Mouse (Mus musculus) small intestine, adult 2 months (tissue): ENCODE measurements around the gene Ralgapb. TPM values are rescaled to one million over a fixed set of nuclear protein-coding genes. Genes with fewer than 3 reads are reported as not detected.
A peak's percentile ranks its signal among the peaks of the same experiment; 100 is the strongest.

Source experiments
- H3K27ac ChIP-seq: fragments of 200-500 bp; 2 replicates; pipeline ENCODE4 v1.5.1; 2012; ENCODE audit warnings: low read depth, low read length, control low read depth, inconsistent platforms; ENCODE audit not compliant: insufficient read depth
- H3K27me3 ChIP-seq: fragments of 200-500 bp; 2 replicates; pipeline ENCODE4 v1.6.1; 2012; ENCODE audit warnings: mild to moderate bottlenecking, moderate library complexity, low read length, inconsistent platforms; ENCODE audit not compliant: control insufficient read depth, insufficient read depth
- H3K36me3 ChIP-seq: fragments of 200-500 bp; 2 replicates; pipeline ENCODE4 v1.6.1; 2012; ENCODE audit warnings: mild to moderate bottlenecking, low read length, control low read depth, inconsistent platforms; ENCODE audit not compliant: control insufficient read depth, insufficient read depth
- H3K4me1 ChIP-seq: fragments of 200-500 bp; 2 replicates; pipeline ENCODE4 v1.6.1; 2012; ENCODE audit warnings: low read length, inconsistent platforms, mixed read lengths; ENCODE audit not compliant: control insufficient read depth, insufficient read depth, insufficient read length
- H3K4me3 ChIP-seq: fragments of 200-500 bp; 2 replicates; pipeline ENCODE4 v1.5.1; 2012; ENCODE audit warnings: low read depth, mild to moderate bottlenecking, control low read depth, inconsistent platforms, low read length, moderate library complexity
- CTCF ChIP-seq: fragments of 200-500 bp; IDR thresholded peaks from 2 replicates; pipeline ENCODE4 v1.5.1; 2012; ENCODE audit warnings: low read depth, mild to moderate bottlenecking, control low read depth, inconsistent platforms, low read length, moderate library complexity, mixed read lengths; ENCODE audit not compliant: insufficient replicate concordance, insufficient read length; ENCODE audit errors: extremely low read depth
- POLR2A ChIP-seq: fragments of 200-500 bp; IDR thresholded peaks from 2 replicates; pipeline ENCODE4 v1.6.1; 2012; ENCODE audit warnings: low read depth, mild to moderate bottlenecking, control low read depth, inconsistent platforms, low read length, moderate library complexity
- whole genome bisulfite sequencing: fragments of 180-500 bp; shearing (Covaris S2); methylation state at CpG from one replicate; pipeline ENCODE4 v1.1.7; 2018; 5-methylcytosine and 5-hydroxymethylcytosine counted together
- polyA plus RNA-seq: library from polyadenylated mRNA; depleted of rRNA; stranded (reverse); fragments of >200 nt; gene quantifications from 2 replicates; pipeline ENCODE4 v1.2.3, GENCODE M21; 2012

Ralgapb gene
- polyA plus RNA-seq, 1 experiment = 16.4 TPM

DNA sequence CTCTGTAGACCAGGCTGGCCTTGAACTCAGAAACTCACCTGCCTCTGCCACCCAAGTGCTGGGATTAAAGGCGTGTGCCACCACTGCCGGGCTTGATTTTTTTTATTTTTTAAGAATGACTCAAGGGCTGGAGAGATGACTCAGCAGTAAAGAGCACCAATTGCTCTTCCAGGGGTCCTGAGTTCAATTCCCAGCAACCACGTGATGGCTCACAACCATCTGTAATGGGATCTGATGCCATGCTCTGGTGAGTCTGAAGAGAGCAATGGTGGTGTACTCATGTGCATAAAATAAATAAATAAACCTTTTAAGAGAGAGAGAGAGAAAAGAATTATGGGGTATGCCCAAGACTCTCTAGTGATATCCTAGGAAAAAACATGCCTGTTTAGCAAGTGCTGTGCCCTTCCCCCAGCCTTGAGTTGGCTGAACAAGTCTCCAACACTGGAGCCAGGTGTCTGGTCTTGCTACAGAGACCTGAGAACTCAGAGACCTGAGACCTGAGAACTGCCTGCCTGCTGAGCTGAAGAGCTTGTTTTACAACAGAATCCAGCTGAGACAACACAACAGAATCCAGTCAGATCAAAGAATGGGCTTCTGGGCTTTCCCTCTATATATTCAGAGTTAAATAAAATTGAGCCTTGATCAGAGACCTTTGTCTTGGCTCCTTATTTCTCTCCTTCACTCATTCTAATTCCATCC lies 40.0 kb upstream of the Ralgapb start:
- Histone ChIP-seq H3K4me1 (0 out of 2 replicates have a peak, but pooled peaks cover 2% of the 10 kb centered on the region), H3K27me3 (no peaks in the 10 kb centered on the region), H3K36me3 (no peaks in the 10 kb centered on the region), H3K27ac (no peak overlapping the region), H3K4me3 (no peak overlapping the region)
- TF ChIP-seq CTCF (no peak), POLR2A (no peak)
- 79% methylated on average over 3 of the region's 3 CpGs for WGBS

DNA sequence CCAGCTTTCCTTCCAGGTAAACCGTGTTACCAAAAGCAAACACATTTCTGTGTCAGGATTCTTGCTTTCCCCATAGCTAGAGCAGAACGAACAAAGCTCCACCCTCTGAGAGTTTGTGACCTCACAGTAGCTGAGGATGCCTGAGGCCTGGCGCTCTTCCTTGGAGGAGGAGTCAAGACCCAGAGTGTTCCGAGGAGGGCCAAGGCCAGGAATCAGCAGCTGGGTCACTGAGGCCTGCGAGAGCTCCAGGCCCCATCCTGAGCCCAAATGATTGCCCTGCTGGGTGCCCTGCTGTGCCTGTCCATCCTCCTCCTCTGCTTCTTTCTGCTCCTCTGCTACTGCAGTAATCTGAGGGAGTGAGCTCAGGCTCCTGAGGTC lies 39.5 kb upstream of the Ralgapb start:
- Histone ChIP-seq H3K36me3 (no peaks in the 10 kb centered on the region), H3K27ac (no peak overlapping the region), H3K4me1 (0 out of 2 replicates have a peak, but pooled peaks cover 2% of the 10 kb centered on the region), H3K4me3 (no peak overlapping the region), H3K27me3 (no peaks in the 10 kb centered on the region)
- no peak for TF ChIP-seq POLR2A
- TF ChIP-seq CTCF = no peak
- WGBS = 33% methylated on average over 5 of the region's 5 CpGs

DNA sequence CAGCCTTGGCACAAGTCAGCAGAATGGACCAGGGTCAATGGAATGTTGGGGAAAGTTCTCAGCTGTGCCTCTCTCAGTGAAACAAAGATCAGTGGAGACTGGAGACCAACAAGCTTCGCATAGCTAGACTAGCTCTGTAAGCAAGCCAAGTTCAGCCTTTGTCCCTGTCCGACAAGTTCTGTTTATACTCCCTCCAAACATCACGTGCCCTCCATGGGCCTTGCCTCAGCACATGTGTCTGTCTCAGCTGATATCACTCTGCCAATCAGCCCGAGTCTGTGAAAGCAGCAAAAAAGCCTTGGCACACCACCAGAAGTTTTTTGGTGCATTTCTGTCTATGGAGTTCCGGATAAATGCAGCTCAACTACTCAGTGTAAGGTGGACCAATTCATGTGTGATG lies 36.6 kb upstream of the Ralgapb start:
- Histone ChIP-seq H3K4me3 (no peak overlapping the region), H3K27me3 (peaks cover 9% of the 10 kb centered on the region), H3K27ac (no peak overlapping the region), H3K36me3 (no peaks in the 10 kb centered on the region), H3K4me1 (peaks cover 2% of the 10 kb centered on the region; the same call in 1 of the 2 replicates)
- WGBS = 29% methylated on average over 5 of the region's 5 CpGs
- no peak for TF ChIP-seq CTCF
- TF ChIP-seq POLR2A = no peak

DNA sequence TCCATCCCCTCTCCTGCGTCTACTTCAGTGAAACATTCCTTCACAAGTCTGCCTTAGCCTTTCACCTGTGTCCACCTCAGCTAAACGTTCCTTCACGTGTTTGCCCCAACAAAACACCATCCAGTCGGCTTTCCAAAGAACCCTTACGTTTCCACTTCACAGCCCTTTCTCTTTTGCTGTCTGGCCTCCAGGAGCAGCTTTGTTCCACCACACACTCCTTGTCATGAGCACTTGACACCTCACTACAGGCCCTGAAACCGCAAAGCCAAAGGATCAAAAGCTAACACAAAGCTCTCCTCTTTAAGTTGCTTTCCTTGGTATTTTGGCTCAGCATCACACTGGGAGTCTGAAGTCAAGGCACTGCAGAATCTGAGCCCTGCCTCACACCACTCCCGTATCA lies 36.1 kb upstream of the Ralgapb start:
- Histone ChIP-seq H3K27ac (no peak overlapping the region), H3K4me3 (no peak overlapping the region), H3K36me3 (no peaks in the 10 kb centered on the region), H3K27me3 (peaks cover 9% of the 10 kb centered on the region), H3K4me1 (peaks cover 2% of the 10 kb centered on the region; the same call in 1 of the 2 replicates)
- 74% methylated on average over 7 of the region's 7 CpGs for WGBS
- no peak for TF ChIP-seq CTCF
- TF ChIP-seq POLR2A = no peak

DNA sequence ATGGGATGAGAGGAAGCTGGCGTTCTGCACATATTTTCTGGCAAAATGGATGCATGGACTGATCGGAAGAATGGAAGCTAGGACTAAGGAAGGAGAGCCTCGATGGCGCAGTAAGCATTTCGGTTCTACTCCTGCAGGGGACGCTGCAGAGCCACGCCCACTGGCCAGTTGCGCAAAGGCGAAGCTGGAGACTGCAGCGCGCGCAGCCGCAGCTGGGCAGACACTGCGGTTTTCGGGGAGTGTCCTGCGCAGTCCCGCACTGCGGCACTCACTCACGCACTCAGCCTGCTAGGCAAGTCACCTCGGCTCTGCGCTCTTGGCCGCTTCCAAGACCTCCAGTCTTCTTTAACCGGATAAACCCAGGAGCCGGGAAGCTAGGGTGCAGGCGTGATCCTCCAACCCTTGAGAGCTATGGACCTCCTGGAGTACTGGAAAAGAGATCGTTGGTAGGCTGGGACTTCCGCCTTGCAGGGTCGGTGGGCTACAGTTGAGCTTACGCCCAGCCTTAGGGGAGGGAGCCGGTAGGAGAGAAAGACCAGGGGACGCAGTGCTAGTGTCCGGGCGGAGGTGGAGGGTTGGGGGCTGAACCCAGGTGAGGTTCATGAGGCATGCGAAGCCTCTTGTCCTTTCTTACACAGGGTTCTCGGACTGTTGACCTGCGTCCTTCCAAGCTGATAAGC lies 34.1 kb upstream of the Ralgapb start, which contains the start of gene Snhg11:
Snhg11 (plus strand) TSS at position 196 of the 680 bp plus-strand sequence.
- Histone ChIP-seq H3K4me3 (peak within 1 kb of the TSS; percentile 11), H3K4me1 (no peaks in the 10 kb centered on the region; the same call in 1 of the 2 replicates), H3K27me3 (peaks cover 9% of the 10 kb centered on the region), H3K36me3 (no peaks in the 10 kb centered on the region), H3K27ac (no peak within 1 kb of the TSS)
- WGBS = 6% methylated on average over 36 of the region's 36 CpGs
- TF ChIP-seq POLR2A = no peak
- 0 out of 2 replicates have a peak, but pooled peaks have one; percentile 9 for TF ChIP-seq CTCF

DNA sequence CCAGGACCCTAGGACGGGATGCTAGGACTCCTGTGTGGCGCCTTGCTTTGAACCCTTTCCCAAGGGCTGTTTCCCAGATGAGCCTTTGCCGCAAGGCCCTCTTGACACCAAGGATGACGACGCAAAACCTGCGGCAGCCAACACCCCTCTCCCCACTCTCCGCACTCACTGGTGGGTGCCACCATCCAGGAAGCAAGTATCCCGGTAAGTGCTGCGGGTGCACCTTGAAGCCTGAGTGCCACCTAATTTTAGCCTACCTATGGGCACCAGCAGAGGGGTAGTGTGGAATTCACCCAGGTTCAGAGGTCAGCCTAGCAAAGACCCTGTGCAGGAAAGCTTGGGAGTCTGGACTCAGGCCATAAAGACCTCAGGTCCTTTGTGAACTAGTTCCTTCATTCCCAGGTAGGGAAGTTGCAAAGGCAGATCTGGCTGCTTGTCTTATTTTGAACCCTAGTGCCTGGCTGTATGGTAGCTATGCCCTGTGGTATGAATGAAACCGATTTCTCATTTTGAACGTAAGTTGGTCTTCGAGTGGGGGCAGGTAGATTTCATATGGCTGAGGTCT lies 33.4 kb upstream of the Ralgapb start:
- Histone ChIP-seq H3K27me3 (peaks cover 9% of the 10 kb centered on the region), H3K4me3 (no peak overlapping the region), H3K36me3 (no peaks in the 10 kb centered on the region), H3K4me1 (no peaks in the 10 kb centered on the region; the same call in 1 of the 2 replicates), H3K27ac (no peak overlapping the region)
- 35% methylated on average over 12 of the region's 12 CpGs for WGBS
- TF ChIP-seq POLR2A (no peak), CTCF (no peak)

DNA sequence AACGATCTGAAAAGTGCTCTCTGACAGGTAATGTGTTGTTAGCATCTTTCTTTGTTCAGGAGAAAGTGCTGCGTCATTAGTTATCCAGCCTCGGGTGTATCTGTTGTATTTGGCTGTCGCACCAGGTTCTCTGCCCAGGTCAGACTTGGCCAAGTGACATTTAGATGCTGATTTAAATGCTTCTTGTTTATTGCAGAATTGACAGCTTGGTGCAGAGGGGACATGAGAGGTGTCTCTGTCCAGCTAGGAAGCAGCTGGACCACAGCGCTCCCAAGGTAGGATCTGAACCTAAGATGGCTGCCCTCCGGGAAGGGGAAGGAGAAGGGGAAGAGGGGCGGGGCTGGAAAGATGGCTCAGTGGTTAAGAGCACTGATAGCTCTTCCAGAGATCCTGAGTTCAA lies 32.9 kb upstream of the Ralgapb start:
- H3K27ac ChIP-seq = no peak overlapping the region
- 56% methylated on average over 7 of the region's 7 CpGs for WGBS
- no peak overlapping the region for H3K4me3 ChIP-seq
- H3K27me3 ChIP-seq = peaks cover 9% of the 10 kb centered on the region
- H3K4me1 ChIP-seq = no peaks in the 10 kb centered on the region; the same call in 1 of the 2 replicates
- H3K36me3 ChIP-seq = no peaks in the 10 kb centered on the region
- TF ChIP-seq POLR2A = no peak
- TF ChIP-seq CTCF = no peak
